Mouse (Mus musculus): ENCODE measurements around the gene Proser3. TPM values are rescaled to one million over a fixed set of nuclear protein-coding genes. Genes with fewer than 3 reads are reported as not detected.

Proser3 gene
- polyA plus RNA-seq, 1 experiment from 2014 or later, result 15.2 TPM

GRCm38 (mm10) chr7:30553021-30553589, 1.0 kb upstream of the Proser3 start:
- Histone ChIP-seq H3K27me3 (ENCODE audit: poor library complexity, severe bottlenecking) (peaks cover 11% of the 10 kb centered on the region; the same call in 1 of the 2 replicates), H3K36me3 (replicated peaks) (peaks cover 55% of the 10 kb centered on the region), H3K9me3 (no peaks in the 10 kb centered on the region), H3K27ac (peak overlapping the region; percentile 93), H3K4me3 (peak overlapping the region; percentile 58), H3K4me1 (peaks cover 24% of the 10 kb centered on the region)
- WGBS, result 10% methylated on average over 23 of the region's 23 CpGs
- no peak for DNase-seq (ENCODE audit: extremely low spot score, low spot score)

- DNase-seq (ENCODE audit: extremely low spot score, low spot score), result no peak
- H3K36me3 ChIP-seq (replicated peaks), result peaks cover 55% of the 10 kb centered on the region
- H3K4me3 ChIP-seq, result peak overlapping the region; percentile 58
- WGBS, result 3% methylated on average over 10 of the region's 10 CpGs
- peaks cover 18% of the 10 kb centered on the region for H3K4me1 ChIP-seq
- no peaks in the 10 kb centered on the region for H3K9me3 ChIP-seq
- H3K27ac ChIP-seq, result peak overlapping the region; percentile 93
- peaks cover 11% of the 10 kb centered on the region; the same call in 1 of the 2 replicates for H3K27me3 ChIP-seq (ENCODE audit: poor library complexity, severe bottlenecking)
Measured at GRCm38 (mm10) chr7:30551445-30552101, 526 bp downstream of the Proser3 start.

GRCm38 (mm10) chr7:30550603-30551002, 1.5 kb downstream of the Proser3 start:
- H3K9me3 ChIP-seq, result no peaks in the 10 kb centered on the region
- DNase-seq (ENCODE audit: extremely low spot score, low spot score), result no peak
- H3K27ac ChIP-seq, result no peak overlapping the region
- peaks cover 54% of the 10 kb centered on the region for H3K36me3 ChIP-seq (replicated peaks)
- 0 out of 2 replicates have a peak overlapping the region, but pooled peaks have one; percentile 58 for H3K4me3 ChIP-seq
- H3K27me3 ChIP-seq (ENCODE audit: poor library complexity, severe bottlenecking), result peaks cover 11% of the 10 kb centered on the region; the same call in 1 of the 2 replicates
- WGBS, result 94% methylated on average over 1 of the region's 1 CpGs
- H3K4me1 ChIP-seq, result peaks cover 18% of the 10 kb centered on the region

- Histone ChIP-seq H3K27me3 (ENCODE audit: poor library complexity, severe bottlenecking) (peaks cover 11% of the 10 kb centered on the region; the same call in 1 of the 2 replicates), H3K4me1 (peaks cover 18% of the 10 kb centered on the region), H3K4me3 (no peak overlapping the region), H3K36me3 (replicated peaks) (peaks cover 52% of the 10 kb centered on the region), H3K9me3 (no peaks in the 10 kb centered on the region), H3K27ac (no peak overlapping the region)
- DNase-seq (ENCODE audit: extremely low spot score, low spot score), result no peak
- WGBS, result 96% methylated on average over 2 of the region's 2 CpGs
Measured at GRCm38 (mm10) chr7:30549880-30550279, 2.2 kb downstream of the Proser3 start.

- Histone ChIP-seq H3K36me3 (replicated peaks) (peaks cover 88% of the 10 kb centered on the region), H3K4me1 (no peaks in the 10 kb centered on the region), H3K9me3 (no peaks in the 10 kb centered on the region), H3K27me3 (ENCODE audit: poor library complexity, severe bottlenecking) (no peaks in the 10 kb centered on the region), H3K4me3 (no peak overlapping the region), H3K27ac (no peak overlapping the region)
- DNase-seq (ENCODE audit: extremely low spot score, low spot score), result no peak
- 91% methylated on average over 2 of the region's 2 CpGs for WGBS
Measured at GRCm38 (mm10) chr7:30544327-30544726, 7.8 kb downstream of the Proser3 start.

- whole genome bisulfite sequencing, result 88% methylated on average over 7 of the region's 7 CpGs
- Histone ChIP-seq H3K27me3 (ENCODE audit: poor library complexity, severe bottlenecking) (no peaks in the 10 kb centered on the region), H3K27ac (no peak overlapping the region), H3K9me3 (no peaks in the 10 kb centered on the region), H3K4me3 (no peak overlapping the region), H3K4me1 (peaks cover 5% of the 10 kb centered on the region), H3K36me3 (replicated peaks) (peaks cover 64% of the 10 kb centered on the region)
- DNase-seq (ENCODE audit: extremely low spot score, low spot score), result no peak
Measured at GRCm38 (mm10) chr7:30540572-30540971, 11.5 kb downstream of the Proser3 start.

GRCm38 (mm10) chr7:30534633-30535577, 17.2 kb downstream of the Proser3 start, which contains the start of gene Arhgap33:
Arhgap33 (minus strand) TSS chr7:30535060.
- WGBS, result under 1% methylated on average over 66 of the region's 84 CpGs
- Histone ChIP-seq H3K9me3 (no peaks in the 10 kb centered on the region), H3K36me3 (replicated peaks) (peaks cover 49% of the 10 kb centered on the region), H3K27ac (peak within 1 kb of the TSS; percentile 97), H3K4me1 (peaks cover 43% of the 10 kb centered on the region), H3K27me3 (ENCODE audit: poor library complexity, severe bottlenecking) (peaks cover 21% of the 10 kb centered on the region), H3K4me3 (peak within 1 kb of the TSS; percentile 75)
- DNase-seq (ENCODE audit: extremely low spot score, low spot score), result peak; percentile 97

- WGBS, result 7% methylated on average over 26 of the region's 26 CpGs
- no peaks in the 10 kb centered on the region for H3K9me3 ChIP-seq
- peak overlapping the region; percentile 75 for H3K4me3 ChIP-seq
- H3K4me1 ChIP-seq, result peaks cover 43% of the 10 kb centered on the region
- peaks cover 49% of the 10 kb centered on the region for H3K36me3 ChIP-seq (replicated peaks)
- H3K27me3 ChIP-seq (ENCODE audit: poor library complexity, severe bottlenecking), result peaks cover 21% of the 10 kb centered on the region
- DNase-seq (ENCODE audit: extremely low spot score, low spot score), result peak; percentile 53
- H3K27ac ChIP-seq, result peak overlapping the region; percentile 97
Measured at GRCm38 (mm10) chr7:30533941-30534632, 18.0 kb downstream of the Proser3 start.

GRCm38 (mm10) chr7:30532931-30533330, 19.2 kb downstream of the Proser3 start:
- H3K9me3 ChIP-seq, result no peaks in the 10 kb centered on the region
- peaks cover 52% of the 10 kb centered on the region for H3K36me3 ChIP-seq (replicated peaks)
- peak overlapping the region; percentile 54; the same call in 1 of the 2 replicates for H3K27ac ChIP-seq

GRCm38 (mm10) chr7:30531291-30531815, 20.7 kb downstream of the Proser3 start:
- Histone ChIP-seq H3K4me3 (no peak overlapping the region), H3K36me3 (replicated peaks) (peaks cover 67% of the 10 kb centered on the region), H3K27ac (no peak overlapping the region), H3K27me3 (ENCODE audit: poor library complexity, severe bottlenecking) (peaks cover 41% of the 10 kb centered on the region), H3K4me1 (peaks cover 51% of the 10 kb centered on the region), H3K9me3 (no peaks in the 10 kb centered on the region)
- no peak for DNase-seq (ENCODE audit: extremely low spot score, low spot score)
- 92% methylated on average over 9 of the region's 9 CpGs for WGBS

More at GRCm38 (mm10) chr7:30532931-30533330, 19.2 kb downstream of the Proser3 start:
- WGBS, result 7% methylated on average over 8 of the region's 8 CpGs
- peaks cover 43% of the 10 kb centered on the region for H3K4me1 ChIP-seq
- peaks cover 26% of the 10 kb centered on the region for H3K27me3 ChIP-seq (ENCODE audit: poor library complexity, severe bottlenecking)
- peak overlapping the region; percentile 75 for H3K4me3 ChIP-seq
- DNase-seq (ENCODE audit: extremely low spot score, low spot score), result no peak

- Histone ChIP-seq H3K27ac (peak overlapping the region; percentile 44; the same call in 1 of the 2 replicates), H3K4me1 (peaks cover 22% of the 10 kb centered on the region), H3K9me3 (no peaks in the 10 kb centered on the region), H3K36me3 (replicated peaks) (peaks cover 97% of the 10 kb centered on the region), H3K4me3 (no peak overlapping the region), H3K27me3 (ENCODE audit: poor library complexity, severe bottlenecking) (peaks cover 51% of the 10 kb centered on the region)
- WGBS, result 79% methylated on average over 14 of the region's 14 CpGs
- no peak for DNase-seq (ENCODE audit: extremely low spot score, low spot score)
Measured at GRCm38 (mm10) chr7:30526981-30527380, 25.1 kb downstream of the Proser3 start.

GRCm38 (mm10) chr7:30526399-30526798, 25.7 kb downstream of the Proser3 start:
- DNase-seq (ENCODE audit: extremely low spot score, low spot score), result no peak
- WGBS, result 17% methylated on average over 17 of the region's 17 CpGs
- Histone ChIP-seq H3K27ac (peak overlapping the region; percentile 44; the same call in 1 of the 2 replicates), H3K4me1 (peaks cover 19% of the 10 kb centered on the region), H3K36me3 (replicated peaks) (peaks cover 91% of the 10 kb centered on the region), H3K9me3 (no peaks in the 10 kb centered on the region), H3K27me3 (ENCODE audit: poor library complexity, severe bottlenecking) (peaks cover 50% of the 10 kb centered on the region), H3K4me3 (peak overlapping the region; percentile 10)
